Mouse (Mus musculus): ENCODE measurements around the gene Olfr170.
"Not testable (repeated sequence)": the region's sequence is repeated elsewhere in the genome, so short reads cannot be mapped to it uniquely, and the experiment has no call there.

Gene Olfr170

GRCm38 (mm10) chr16:19611782-19612181 is at the start of gene Olfr170:
Gene Olfr170 (minus strand): TSS chr16:19611882.
- DNase-seq (ENCODE audit: low spot score in 2 of 2) = not testable (repeated sequence)

- no peak for DNase-seq (ENCODE audit: low spot score in 2 of 2)
Observed at GRCm38 (mm10) chr16:19629816-19630215, 18.1 kb upstream of the Olfr170 start, which contains the start of gene Olfr171. Gene Olfr171 (minus strand): TSS chr16:19629916.

GRCm38 (mm10) chr16:19603166-19603565 is 8.5 kb downstream of the Olfr170 start:
- no peak for DNase-seq (ENCODE audit: low spot score in 2 of 2)

- not testable (repeated sequence) for DNase-seq (ENCODE audit: low spot score in 2 of 2)
Observed at GRCm38 (mm10) chr16:19571709-19572108, 40.0 kb downstream of the Olfr170 start, which contains the start of gene Olfr169. Gene Olfr169 (minus strand): TSS chr16:19571809.

Data from urinary bladder, postnatal 4 days (tissue).